Mouse (Mus musculus): ENCODE data around the gene Papln. TPM values are rescaled to one million over a fixed set of nuclear protein-coding genes. Genes with fewer than 3 reads are reported as not detected.

Gene Papln
- polyA plus RNA-seq, 1 experiment from 2014 or later: 0.20 TPM

- Histone ChIP-seq H3K4me2 (ENCODE audit: low read depth, low read length) (no peak overlapping the region), H3K4me3 (ENCODE audit: low read depth, low read length) (no peak overlapping the region), H3K27me3 (ENCODE audit: control insufficient read depth, insufficient read depth, low read length) (no peaks in the 10 kb centered on the region), H3K27ac (ENCODE audit: low read depth, low read length) (no peak overlapping the region), H3K9me3 (ENCODE audit: control insufficient read depth, low read length) (no peaks in the 10 kb centered on the region), H3K9ac (replicated peaks; ENCODE audit: low read depth, low read length) (no peak overlapping the region), H3K4me1 (ENCODE audit: control insufficient read depth, insufficient read depth, low read length) (peaks cover 5% of the 10 kb centered on the region), H3K36me3 (ENCODE audit: control insufficient read depth, insufficient read depth, low read length) (no peaks in the 10 kb centered on the region)
- ATAC-seq (ENCODE audit: low read depth): no peak
- WGBS: 28% methylated on average over 4 of the region's 4 CpGs
Measured at GRCm38 (mm10) chr12:83762706-83763105, 728 bp upstream of the Papln start.

GRCm38 (mm10) chr12:83764044-83764365 lies 571 bp downstream of the Papln start:
- H3K9ac ChIP-seq (replicated peaks; ENCODE audit: low read depth, low read length): 0 out of 2 replicates have a peak overlapping the region, but pooled peaks have one; percentile 18
- peak overlapping the region; percentile 49 for H3K4me2 ChIP-seq (ENCODE audit: low read depth, low read length)
- WGBS: 9% methylated on average over 14 of the region's 14 CpGs
- H3K36me3 ChIP-seq (ENCODE audit: control insufficient read depth, insufficient read depth, low read length): no peaks in the 10 kb centered on the region
- ATAC-seq (ENCODE audit: low read depth): no peak
- H3K27me3 ChIP-seq (ENCODE audit: control insufficient read depth, insufficient read depth, low read length): no peaks in the 10 kb centered on the region
- H3K4me3 ChIP-seq (ENCODE audit: low read depth, low read length): peak overlapping the region; percentile 10; the same call in 1 of the 2 replicates
- H3K9me3 ChIP-seq (ENCODE audit: control insufficient read depth, low read length): no peaks in the 10 kb centered on the region
- H3K4me1 ChIP-seq (ENCODE audit: control insufficient read depth, insufficient read depth, low read length): peaks cover 5% of the 10 kb centered on the region
- no peak overlapping the region for H3K27ac ChIP-seq (ENCODE audit: low read depth, low read length)

- no peaks in the 10 kb centered on the region for H3K36me3 ChIP-seq (ENCODE audit: control insufficient read depth, insufficient read depth, low read length)
- H3K27ac ChIP-seq (ENCODE audit: low read depth, low read length): no peak overlapping the region
- ATAC-seq (ENCODE audit: low read depth): no peak
- no peak overlapping the region for H3K4me3 ChIP-seq (ENCODE audit: low read depth, low read length)
- peaks cover 5% of the 10 kb centered on the region for H3K4me1 ChIP-seq (ENCODE audit: control insufficient read depth, insufficient read depth, low read length)
- no peak overlapping the region; the same call in 1 of the 2 replicates for H3K4me2 ChIP-seq (ENCODE audit: low read depth, low read length)
- H3K27me3 ChIP-seq (ENCODE audit: control insufficient read depth, insufficient read depth, low read length): no peaks in the 10 kb centered on the region
- 79% methylated on average over 10 of the region's 10 CpGs for WGBS
- H3K9ac ChIP-seq (replicated peaks; ENCODE audit: low read depth, low read length): no peak overlapping the region
- no peaks in the 10 kb centered on the region for H3K9me3 ChIP-seq (ENCODE audit: control insufficient read depth, low read length)
Measured at GRCm38 (mm10) chr12:83764519-83764918, 1.1 kb downstream of the Papln start.

GRCm38 (mm10) chr12:83765965-83766603 lies 2.6 kb downstream of the Papln start:
- ATAC-seq (ENCODE audit: low read depth): no peak
- no peaks in the 10 kb centered on the region for H3K27me3 ChIP-seq (ENCODE audit: control insufficient read depth, insufficient read depth, low read length)
- H3K4me1 ChIP-seq (ENCODE audit: control insufficient read depth, insufficient read depth, low read length): peaks cover 13% of the 10 kb centered on the region
- no peak overlapping the region for H3K4me2 ChIP-seq (ENCODE audit: low read depth, low read length)
- 84% methylated on average over 13 of the region's 13 CpGs for WGBS
- H3K36me3 ChIP-seq (ENCODE audit: control insufficient read depth, insufficient read depth, low read length): no peaks in the 10 kb centered on the region
- H3K9me3 ChIP-seq (ENCODE audit: control insufficient read depth, low read length): no peaks in the 10 kb centered on the region
- H3K9ac ChIP-seq (replicated peaks; ENCODE audit: low read depth, low read length): no peak overlapping the region
- no peak overlapping the region for H3K27ac ChIP-seq (ENCODE audit: low read depth, low read length)
- no peak overlapping the region for H3K4me3 ChIP-seq (ENCODE audit: low read depth, low read length)

- no peak overlapping the region for H3K27ac ChIP-seq (ENCODE audit: low read depth, low read length)
- ATAC-seq (ENCODE audit: low read depth): no peak
- no peak overlapping the region for H3K9ac ChIP-seq (replicated peaks; ENCODE audit: low read depth, low read length)
- H3K4me2 ChIP-seq (ENCODE audit: low read depth, low read length): no peak overlapping the region
- no peaks in the 10 kb centered on the region for H3K27me3 ChIP-seq (ENCODE audit: control insufficient read depth, insufficient read depth, low read length)
- 64% methylated on average over 9 of the region's 9 CpGs for WGBS
- peaks cover 13% of the 10 kb centered on the region for H3K4me1 ChIP-seq (ENCODE audit: control insufficient read depth, insufficient read depth, low read length)
- H3K9me3 ChIP-seq (ENCODE audit: control insufficient read depth, low read length): no peaks in the 10 kb centered on the region
- no peaks in the 10 kb centered on the region for H3K36me3 ChIP-seq (ENCODE audit: control insufficient read depth, insufficient read depth, low read length)
- H3K4me3 ChIP-seq (ENCODE audit: low read depth, low read length): no peak overlapping the region
Measured at GRCm38 (mm10) chr12:83767833-83768232, 4.4 kb downstream of the Papln start.

GRCm38 (mm10) chr12:83768235-83768899 lies 4.9 kb downstream of the Papln start:
- peaks cover 12% of the 10 kb centered on the region for H3K4me1 ChIP-seq (ENCODE audit: control insufficient read depth, insufficient read depth, low read length)
- no peaks in the 10 kb centered on the region for H3K36me3 ChIP-seq (ENCODE audit: control insufficient read depth, insufficient read depth, low read length)
- no peak overlapping the region for H3K9ac ChIP-seq (replicated peaks; ENCODE audit: low read depth, low read length)
- H3K4me3 ChIP-seq (ENCODE audit: low read depth, low read length): no peak overlapping the region
- H3K4me2 ChIP-seq (ENCODE audit: low read depth, low read length): no peak overlapping the region
- ATAC-seq (ENCODE audit: low read depth): no peak
- no peaks in the 10 kb centered on the region for H3K9me3 ChIP-seq (ENCODE audit: control insufficient read depth, low read length)
- H3K27me3 ChIP-seq (ENCODE audit: control insufficient read depth, insufficient read depth, low read length): no peaks in the 10 kb centered on the region
- 76% methylated on average over 14 of the region's 14 CpGs for WGBS
- no peak overlapping the region for H3K27ac ChIP-seq (ENCODE audit: low read depth, low read length)

GRCm38 (mm10) chr12:83770418-83771256 lies 7.2 kb downstream of the Papln start:
- Histone ChIP-seq H3K4me2 (ENCODE audit: low read depth, low read length) (peak overlapping the region; percentile 34; the same call in 1 of the 2 replicates), H3K36me3 (ENCODE audit: control insufficient read depth, insufficient read depth, low read length) (no peaks in the 10 kb centered on the region), H3K4me3 (ENCODE audit: low read depth, low read length) (no peak overlapping the region), H3K27ac (ENCODE audit: low read depth, low read length) (0 out of 2 replicates have a peak overlapping the region, but pooled peaks have one; percentile 16), H3K9me3 (ENCODE audit: control insufficient read depth, low read length) (no peaks in the 10 kb centered on the region), H3K27me3 (ENCODE audit: control insufficient read depth, insufficient read depth, low read length) (no peaks in the 10 kb centered on the region), H3K4me1 (ENCODE audit: control insufficient read depth, insufficient read depth, low read length) (peaks cover 8% of the 10 kb centered on the region), H3K9ac (replicated peaks; ENCODE audit: low read depth, low read length) (no peak overlapping the region)
- peak; percentile 64 for ATAC-seq (ENCODE audit: low read depth)
- WGBS: 6% methylated on average over 25 of the region's 25 CpGs

GRCm38 (mm10) chr12:83775621-83776020 lies 12.2 kb downstream of the Papln start:
- Histone ChIP-seq H3K27me3 (ENCODE audit: control insufficient read depth, insufficient read depth, low read length) (no peaks in the 10 kb centered on the region), H3K27ac (ENCODE audit: low read depth, low read length) (no peak overlapping the region), H3K4me3 (ENCODE audit: low read depth, low read length) (no peak overlapping the region), H3K4me1 (ENCODE audit: control insufficient read depth, insufficient read depth, low read length) (peaks cover 2% of the 10 kb centered on the region; the same call in 1 of the 2 replicates), H3K9me3 (ENCODE audit: control insufficient read depth, low read length) (no peaks in the 10 kb centered on the region), H3K9ac (replicated peaks; ENCODE audit: low read depth, low read length) (no peak overlapping the region), H3K36me3 (ENCODE audit: control insufficient read depth, insufficient read depth, low read length) (no peaks in the 10 kb centered on the region), H3K4me2 (ENCODE audit: low read depth, low read length) (no peak overlapping the region)
- no peak for ATAC-seq (ENCODE audit: low read depth)
- 70% methylated on average over 12 of the region's 12 CpGs for WGBS

GRCm38 (mm10) chr12:83776766-83777165 lies 13.3 kb downstream of the Papln start:
- no peak overlapping the region for H3K27ac ChIP-seq (ENCODE audit: low read depth, low read length)
- no peaks in the 10 kb centered on the region for H3K27me3 ChIP-seq (ENCODE audit: control insufficient read depth, insufficient read depth, low read length)
- H3K4me2 ChIP-seq (ENCODE audit: low read depth, low read length): no peak overlapping the region
- H3K9me3 ChIP-seq (ENCODE audit: control insufficient read depth, low read length): no peaks in the 10 kb centered on the region
- no peak overlapping the region for H3K4me3 ChIP-seq (ENCODE audit: low read depth, low read length)
- H3K4me1 ChIP-seq (ENCODE audit: control insufficient read depth, insufficient read depth, low read length): no peaks in the 10 kb centered on the region
- no peak for ATAC-seq (ENCODE audit: low read depth)
- H3K36me3 ChIP-seq (ENCODE audit: control insufficient read depth, insufficient read depth, low read length): no peaks in the 10 kb centered on the region
- WGBS: 87% methylated on average over 7 of the region's 7 CpGs
- no peak overlapping the region for H3K9ac ChIP-seq (replicated peaks; ENCODE audit: low read depth, low read length)
